Mouse (Mus musculus) lung, adult 2 months (tissue): ENCODE results near the gene Tdrd3.

Experiments
- CTCF ChIP-seq: fragments of 200-500 bp; IDR thresholded peaks from 2 replicates; pipeline ENCODE4 v1.5.1; 2011; ENCODE audit warnings: mild to moderate bottlenecking, low read length, control low read depth; ENCODE audit not compliant: insufficient read depth
- POLR2A ChIP-seq: fragments of 200-500 bp; IDR thresholded peaks from 2 replicates; pipeline ENCODE4 v1.6.1; 2011; ENCODE audit warnings: low read depth, mild to moderate bottlenecking, control low read depth, low read length, borderline replicate concordance; ENCODE audit errors: extremely low read depth

GRCm38 (mm10) chr14:87567034-87567461 lies 150.6 kb downstream of the Tdrd3 start:
- TF ChIP-seq CTCF (peak; percentile 47), POLR2A (no peak)
